Mouse (Mus musculus) liver (tissue): ENCODE measurements around the gene Ano8.

ENCODE experiments used
- DNase-seq: peaks from one replicate; pipeline ENCODE4 v3.0.0-alpha.2; 2020; ENCODE audit warnings: mixed read lengths

Ano8 gene

GRCm38 (mm10) chr8:71498816-71499690 is 13.3 kb upstream of the Ano8 start:
- DNase-seq = peak; percentile 37

GRCm38 (mm10) chr8:71497881-71498501 is 12.2 kb upstream of the Ano8 start:
- no peak for DNase-seq

- DNase-seq = no peak
Observed at GRCm38 (mm10) chr8:71497077-71497645, 11.4 kb upstream of the Ano8 start.

- peak; percentile 53 for DNase-seq
Observed at GRCm38 (mm10) chr8:71496481-71496880, 10.7 kb upstream of the Ano8 start.

GRCm38 (mm10) chr8:71495811-71496210 is 10.0 kb upstream of the Ano8 start:
- no peak for DNase-seq

- DNase-seq = peak; percentile 83
Observed at GRCm38 (mm10) chr8:71495039-71495438, 9.3 kb upstream of the Ano8 start.

GRCm38 (mm10) chr8:71488454-71488853 is 2.7 kb upstream of the Ano8 start:
- peak; percentile 85 for DNase-seq

GRCm38 (mm10) chr8:71487691-71488445 is 2.1 kb upstream of the Ano8 start, which contains the start of gene Gtpbp3:
Gene Gtpbp3 (plus strand): TSS chr8:71488103.
- peak; percentile 78 for DNase-seq

GRCm38 (mm10) chr8:71486136-71486529 is 370 bp upstream of the Ano8 start:
- no peak for DNase-seq

- DNase-seq = no peak
Observed at GRCm38 (mm10) chr8:71484736-71485135, 1.0 kb downstream of the Ano8 start.

GRCm38 (mm10) chr8:71483932-71484331 is 1.8 kb downstream of the Ano8 start:
- DNase-seq = peak; percentile 79

GRCm38 (mm10) chr8:71478943-71479342 is 6.8 kb downstream of the Ano8 start:
- DNase-seq = no peak

- peak; percentile 39 for DNase-seq
Observed at GRCm38 (mm10) chr8:71477196-71477845, 8.4 kb downstream of the Ano8 start.

- DNase-seq = peak; percentile 82
Observed at GRCm38 (mm10) chr8:71476099-71476940, 9.4 kb downstream of the Ano8 start.

GRCm38 (mm10) chr8:71475702-71476075 is 10.1 kb downstream of the Ano8 start:
- no peak for DNase-seq

GRCm38 (mm10) chr8:71474785-71475701 is 10.7 kb downstream of the Ano8 start:
- no peak for DNase-seq

- no peak for DNase-seq
Observed at GRCm38 (mm10) chr8:71474344-71474743, 11.4 kb downstream of the Ano8 start.

- no peak for DNase-seq
Observed at GRCm38 (mm10) chr8:71472601-71473386, 13.0 kb downstream of the Ano8 start.

GRCm38 (mm10) chr8:71471861-71472260 is 13.9 kb downstream of the Ano8 start:
- DNase-seq = no peak

- no peak for DNase-seq
Observed at GRCm38 (mm10) chr8:71470913-71471255, 14.9 kb downstream of the Ano8 start.
